Mouse (Mus musculus) lung, postnatal 0 days (tissue): ENCODE measurements at regions not wholly inside any gene's neighbourhood (a gene's known extent, or its start where the extent isn't known, plus 50 kb on each side); places are given as distances from the start of the nearest gene placed in this dataset.

Experiments
- CTCF ChIP-seq: IDR thresholded peaks from 2 replicates; pipeline ENCODE4 v1.5.1; 2016; ENCODE audit warnings: antibody characterized with exemption, mild to moderate bottlenecking
- EP300 ChIP-seq: IDR thresholded peaks from 2 replicates; pipeline ENCODE4 v1.6.1; 2016; ENCODE audit warnings: antibody characterized with exemption, mild to moderate bottlenecking, control low read depth

- no peak for TF ChIP-seq CTCF
- TF ChIP-seq EP300, result no peak
Observed at GRCm38 (mm10) chr12:26884156-26884555, 415.2 kb downstream of the Cmpk2 start.
